Mouse (Mus musculus): ENCODE measurements around the gene Bicdl1. TPM values are rescaled to one million over a fixed set of nuclear protein-coding genes. Genes with fewer than 3 reads are reported as not detected.

Bicdl1 gene
- total and polyA plus RNA-seq, 3 experiments, result 4.6 to 10.4 (median 6.1) TPM

DNA sequence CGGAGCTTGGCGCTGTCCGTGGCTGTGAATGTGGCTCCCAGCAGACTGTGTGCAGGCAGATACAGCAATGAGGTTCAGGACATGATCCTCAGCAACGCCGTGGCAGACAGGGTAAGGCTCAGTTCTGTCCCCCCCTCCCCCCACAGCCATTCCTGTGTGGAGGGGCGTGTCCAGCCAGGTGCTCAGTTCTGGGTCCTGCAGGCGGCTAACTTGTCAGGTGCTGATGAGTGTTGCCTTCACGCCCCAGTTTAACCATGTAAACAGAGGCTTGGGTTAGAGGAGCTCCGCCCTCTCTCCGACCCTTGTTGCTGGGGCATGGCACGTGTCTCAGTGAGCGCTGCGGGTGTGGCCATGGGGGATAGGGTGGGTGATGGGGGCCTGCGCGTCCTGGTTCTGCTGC is 111.7 kb downstream of the Bicdl1 start:
- TF ChIP-seq EP300 (IDR thresholded peaks at IDR 0.05; ENCODE audit: insufficient read depth, low read depth, low read length), result no peak
- TF ChIP-seq POLR2A (IDR thresholded peaks at IDR 0.05; ENCODE audit: insufficient read depth, low read depth, low read length), result no peak
- TF ChIP-seq CTCF (IDR thresholded peaks at IDR 0.05), result no peak
- no peaks in the 10 kb centered on the region for H3K36me3 ChIP-seq (ENCODE audit: control insufficient read depth, insufficient read depth, low read length)
- H3K27me3 ChIP-seq (ENCODE audit: control insufficient read depth, insufficient read depth, low read length), result no peaks in the 10 kb centered on the region
- no peak overlapping the region for H3K9ac ChIP-seq (ENCODE audit: low read depth, low read length)
- DNase-seq, result no peak
- no peaks in the 10 kb centered on the region for H3K4me1 ChIP-seq (ENCODE audit: control insufficient read depth, insufficient read depth, low read length)
- no peak overlapping the region for H3K4me3 ChIP-seq
- intact Hi-C loops (cut with DNase I), result no loop called here
- no peaks in the 10 kb centered on the region for H3K79me2 ChIP-seq (replicated peaks; ENCODE audit: control insufficient read depth, insufficient read depth, low read length)
- H3K27ac ChIP-seq, result no peak overlapping the region
- WGBS, result 96% methylated on average over 15 of the region's 15 CpGs

GRCm38 (mm10) chr5:115614948-115615347 is 116.5 kb downstream of the Bicdl1 start:
- Histone ChIP-seq H3K4me1 (ENCODE audit: control insufficient read depth, insufficient read depth, low read length) (no peaks in the 10 kb centered on the region), H3K36me3 (ENCODE audit: control insufficient read depth, insufficient read depth, low read length) (no peaks in the 10 kb centered on the region), H3K9ac (ENCODE audit: low read depth, low read length) (no peak overlapping the region), H3K27me3 (ENCODE audit: control insufficient read depth, insufficient read depth, low read length) (no peaks in the 10 kb centered on the region), H3K79me2 (replicated peaks; ENCODE audit: control insufficient read depth, insufficient read depth, low read length) (no peaks in the 10 kb centered on the region), H3K4me3 (no peak overlapping the region), H3K27ac (no peak overlapping the region)
- WGBS, result 61% methylated on average over 7 of the region's 7 CpGs
- intact Hi-C loops (cut with DNase I), result no loop called here
- peak; percentile 69 to 71 for DNase-seq
- TF ChIP-seq CTCF (IDR thresholded peaks at IDR 0.05) (peak; percentile 77), EP300 (IDR thresholded peaks at IDR 0.05; ENCODE audit: insufficient read depth, low read depth, low read length) (no peak)

DNA sequence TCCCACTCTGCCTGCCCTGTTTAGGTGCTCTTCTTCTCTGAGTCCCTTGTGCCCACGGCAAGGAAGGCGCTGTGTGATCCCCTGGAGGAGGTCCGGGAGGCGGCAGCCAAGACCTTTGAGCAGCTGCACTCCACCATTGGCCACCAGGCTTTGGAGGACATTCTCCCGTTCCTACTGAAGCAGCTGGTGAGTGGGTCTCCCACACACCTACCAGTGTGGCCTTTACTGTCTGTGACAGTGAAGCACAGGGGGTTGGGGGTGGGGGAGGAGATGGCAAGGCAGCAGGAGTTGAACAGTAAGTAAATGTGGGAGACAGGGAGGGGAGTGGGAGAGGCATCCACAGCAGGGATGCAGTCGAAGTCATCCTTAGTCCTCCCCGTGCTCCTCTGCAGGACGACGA is 118.1 kb downstream of the Bicdl1 start:
- intact Hi-C loops (cut with DNase I), result no loop called here
- no peak overlapping the region for H3K4me3 ChIP-seq
- no peak for DNase-seq
- H3K36me3 ChIP-seq (ENCODE audit: control insufficient read depth, insufficient read depth, low read length), result no peaks in the 10 kb centered on the region
- H3K27me3 ChIP-seq (ENCODE audit: control insufficient read depth, insufficient read depth, low read length), result no peaks in the 10 kb centered on the region
- H3K79me2 ChIP-seq (replicated peaks; ENCODE audit: control insufficient read depth, insufficient read depth, low read length), result no peaks in the 10 kb centered on the region
- H3K27ac ChIP-seq, result no peak overlapping the region
- H3K4me1 ChIP-seq (ENCODE audit: control insufficient read depth, insufficient read depth, low read length), result no peaks in the 10 kb centered on the region
- WGBS, result 89% methylated on average over 9 of the region's 9 CpGs
- no peak for TF ChIP-seq EP300 (IDR thresholded peaks at IDR 0.05; ENCODE audit: insufficient read depth, low read depth, low read length)
- H3K9ac ChIP-seq (ENCODE audit: low read depth, low read length), result no peak overlapping the region

GRCm38 (mm10) chr5:115611566-115611965 is 119.9 kb downstream of the Bicdl1 start:
- no peak for DNase-seq
- Histone ChIP-seq H3K9ac (ENCODE audit: low read depth, low read length) (no peak overlapping the region), H3K27me3 (ENCODE audit: control insufficient read depth, insufficient read depth, low read length) (no peaks in the 10 kb centered on the region), H3K79me2 (replicated peaks; ENCODE audit: control insufficient read depth, insufficient read depth, low read length) (no peaks in the 10 kb centered on the region), H3K4me1 (ENCODE audit: control insufficient read depth, insufficient read depth, low read length) (no peaks in the 10 kb centered on the region), H3K4me3 (no peak overlapping the region), H3K36me3 (ENCODE audit: control insufficient read depth, insufficient read depth, low read length) (no peaks in the 10 kb centered on the region), H3K27ac (no peak overlapping the region)
- TF ChIP-seq EP300 (IDR thresholded peaks at IDR 0.05; ENCODE audit: insufficient read depth, low read depth, low read length), result no peak
- intact Hi-C loops (cut with DNase I), result no loop called here
- WGBS, result 94% methylated on average over 11 of the region's 11 CpGs

GRCm38 (mm10) chr5:115603561-115603960 is 127.9 kb downstream of the Bicdl1 start:
- H3K27me3 ChIP-seq (ENCODE audit: control insufficient read depth, insufficient read depth, low read length), result no peaks in the 10 kb centered on the region
- no peak for TF ChIP-seq CTCF (IDR thresholded peaks at IDR 0.05)
- no peak for TF ChIP-seq EP300 (IDR thresholded peaks at IDR 0.05; ENCODE audit: insufficient read depth, low read depth, low read length)
- no peak for TF ChIP-seq POLR2A (IDR thresholded peaks at IDR 0.05; ENCODE audit: insufficient read depth, low read depth, low read length)
- H3K9ac ChIP-seq (ENCODE audit: low read depth, low read length), result no peak overlapping the region
- no peak overlapping the region for H3K27ac ChIP-seq
- no peaks in the 10 kb centered on the region for H3K4me1 ChIP-seq (ENCODE audit: control insufficient read depth, insufficient read depth, low read length)
- H3K36me3 ChIP-seq (ENCODE audit: control insufficient read depth, insufficient read depth, low read length), result no peaks in the 10 kb centered on the region
- H3K79me2 ChIP-seq (replicated peaks; ENCODE audit: control insufficient read depth, insufficient read depth, low read length), result no peaks in the 10 kb centered on the region
- H3K4me3 ChIP-seq, result no peak overlapping the region
- DNase-seq, result no peak
- intact Hi-C loops (cut with DNase I), result no loop called here
- 89% methylated on average over 6 of the region's 6 CpGs for WGBS

Small RNAs within 50 kb of the gene (microRNA-seq; reads per million reads assigned to microRNA genes)
- gene Mir7030, result 0 to 0.56 reads per million in 2 experiments

Other genes with a start within 250 kb of the Bicdl1 start
- 10 to 100 TPM; 15.3 to 18.8 TPM for gene Sirt4, start 246.9 kb downstream of the Bicdl1 start, total RNA-seq (2021)
- gene Sirt4, start 246.9 kb downstream of the Bicdl1 start, polyA plus RNA-seq (2012; rRNA removed), result 25.1 and 31.3 TPM in 2 replicates
- gene Pxn, start 224.9 kb downstream of the Bicdl1 start, total RNA-seq (2021), result 10 to 100 TPM; 35.9 to 37.1 TPM
- gene Pxn, start 224.9 kb downstream of the Bicdl1 start, polyA plus RNA-seq (2012; rRNA removed), result 51.9 and 56.5 TPM in 2 replicates
- gene Rplp0, start 172.2 kb downstream of the Bicdl1 start, total RNA-seq (2021), result 100 to 1,000 TPM; 587 to 705 TPM
- gene Rplp0, start 172.2 kb downstream of the Bicdl1 start, polyA plus RNA-seq (2012; rRNA removed), result 1,240 and 1,274 TPM in 2 replicates
- 10 to 100 TPM; 34.2 to 40.1 TPM for gene Gcn1l1, start 166.4 kb downstream of the Bicdl1 start, total RNA-seq (2021)
- gene Gcn1l1, start 166.4 kb downstream of the Bicdl1 start, polyA plus RNA-seq (2012; rRNA removed), result 21.5 and 34.6 TPM in 2 replicates
- gene Rab35, start 99.7 kb downstream of the Bicdl1 start, total RNA-seq (2021), result 10 to 100 TPM; 41.2 to 48.6 TPM
- gene Rab35, start 99.7 kb downstream of the Bicdl1 start, polyA plus RNA-seq (2012; rRNA removed), result 40.1 and 44.9 TPM in 2 replicates
- under 1 TPM; 0.73 to 0.97 TPM for gene Cit, start 113.7 kb upstream of the Bicdl1 start, total RNA-seq (2021)
- 0.74 and 0.88 TPM in 2 replicates for gene Cit, start 113.7 kb upstream of the Bicdl1 start, polyA plus RNA-seq (2012; rRNA removed)